Mouse (Mus musculus) lung, postnatal 0 days (tissue): Measurements from ENCODE around the gene Gm43517.

ENCODE experiments used
- CTCF ChIP-seq: IDR thresholded peaks from 2 replicates; pipeline ENCODE4 v1.5.1; 2016; ENCODE audit warnings: antibody characterized with exemption, mild to moderate bottlenecking
- EP300 ChIP-seq: IDR thresholded peaks from 2 replicates; pipeline ENCODE4 v1.6.1; 2016; ENCODE audit warnings: antibody characterized with exemption, mild to moderate bottlenecking, control low read depth

GRCm38 (mm10) chr12:49400036-49400852 is 15.3 kb downstream of the Gm43517 start:
- TF ChIP-seq CTCF (no peak), EP300 (no peak)
